Mouse (Mus musculus): Measurements from ENCODE around the gene Phlpp1. TPM values are rescaled to one million over a fixed set of nuclear protein-coding genes. Genes with fewer than 3 reads are reported as not detected.

Gene Phlpp1
- polyA plus RNA-seq, 1 experiment, result not detected

GRCm38 (mm10) chr1:106273801-106274200, 102.2 kb downstream of the Phlpp1 start:
- Histone ChIP-seq H3K4me1 (ENCODE audit: control insufficient read depth, insufficient read depth, low read length) (peaks cover 8% of the 10 kb centered on the region; the same call in 1 of the 2 replicates), H3K27ac (ENCODE audit: insufficient read depth, low read depth, low read length) (no peak overlapping the region), H3K4me3 (ENCODE audit: insufficient read depth, low read depth, low read length) (no peak overlapping the region)
- 92% methylated on average over 6 of the region's 6 CpGs for WGBS
- TF ChIP-seq CTCF (IDR thresholded peaks at IDR 0.05; ENCODE audit: insufficient read depth, low read depth, low read length) (no peak), POLR2A (IDR thresholded peaks at IDR 0.05; ENCODE audit: insufficient read depth, low read depth, low read length) (no peak)

GRCm38 (mm10) chr1:106274561-106275001, 103.0 kb downstream of the Phlpp1 start:
- Histone ChIP-seq H3K27ac (ENCODE audit: insufficient read depth, low read depth, low read length) (no peak overlapping the region), H3K4me1 (ENCODE audit: control insufficient read depth, insufficient read depth, low read length) (peaks cover 8% of the 10 kb centered on the region; the same call in 1 of the 2 replicates), H3K4me3 (ENCODE audit: insufficient read depth, low read depth, low read length) (no peak overlapping the region)
- no peak for TF ChIP-seq POLR2A (IDR thresholded peaks at IDR 0.05; ENCODE audit: insufficient read depth, low read depth, low read length)
- no peak for TF ChIP-seq CTCF (IDR thresholded peaks at IDR 0.05; ENCODE audit: insufficient read depth, low read depth, low read length)
- 25% methylated on average over 10 of the region's 10 CpGs for WGBS

GRCm38 (mm10) chr1:106275142-106275541, 103.6 kb downstream of the Phlpp1 start:
- H3K27ac ChIP-seq (ENCODE audit: insufficient read depth, low read depth, low read length), result no peak overlapping the region

GRCm38 (mm10) chr1:106275731-106276130, 104.2 kb downstream of the Phlpp1 start:
- no peak overlapping the region for H3K27ac ChIP-seq (ENCODE audit: insufficient read depth, low read depth, low read length)
- WGBS, result 85% methylated on average over 7 of the region's 7 CpGs
- TF ChIP-seq POLR2A (IDR thresholded peaks at IDR 0.05; ENCODE audit: insufficient read depth, low read depth, low read length) (no peak), CTCF (IDR thresholded peaks at IDR 0.05; ENCODE audit: insufficient read depth, low read depth, low read length) (no peak)
- H3K4me3 ChIP-seq (ENCODE audit: insufficient read depth, low read depth, low read length), result no peak overlapping the region
- peaks cover 8% of the 10 kb centered on the region; the same call in 1 of the 2 replicates for H3K4me1 ChIP-seq (ENCODE audit: control insufficient read depth, insufficient read depth, low read length)

More at GRCm38 (mm10) chr1:106275142-106275541, 103.6 kb downstream of the Phlpp1 start:
- Histone ChIP-seq H3K4me3 (ENCODE audit: insufficient read depth, low read depth, low read length) (no peak overlapping the region), H3K4me1 (ENCODE audit: control insufficient read depth, insufficient read depth, low read length) (peaks cover 8% of the 10 kb centered on the region; the same call in 1 of the 2 replicates)
- 72% methylated on average over 4 of the region's 4 CpGs for WGBS
- TF ChIP-seq POLR2A (IDR thresholded peaks at IDR 0.05; ENCODE audit: insufficient read depth, low read depth, low read length) (no peak), CTCF (IDR thresholded peaks at IDR 0.05; ENCODE audit: insufficient read depth, low read depth, low read length) (no peak)

- Histone ChIP-seq H3K4me1 (ENCODE audit: control insufficient read depth, insufficient read depth, low read length) (peaks cover 8% of the 10 kb centered on the region; the same call in 1 of the 2 replicates), H3K27ac (ENCODE audit: insufficient read depth, low read depth, low read length) (no peak overlapping the region), H3K4me3 (ENCODE audit: insufficient read depth, low read depth, low read length) (no peak overlapping the region)
- TF ChIP-seq POLR2A (IDR thresholded peaks at IDR 0.05; ENCODE audit: insufficient read depth, low read depth, low read length), result no peak
- no peak for TF ChIP-seq CTCF (IDR thresholded peaks at IDR 0.05; ENCODE audit: insufficient read depth, low read depth, low read length)
- WGBS, result 75% methylated on average over 1 of the region's 1 CpGs
Observed at GRCm38 (mm10) chr1:106276824-106277223, 105.3 kb downstream of the Phlpp1 start.

GRCm38 (mm10) chr1:106277286-106277685, 105.7 kb downstream of the Phlpp1 start:
- peaks cover 8% of the 10 kb centered on the region; the same call in 1 of the 2 replicates for H3K4me1 ChIP-seq (ENCODE audit: control insufficient read depth, insufficient read depth, low read length)
- WGBS, result 71% methylated on average over 4 of the region's 4 CpGs
- H3K4me3 ChIP-seq (ENCODE audit: insufficient read depth, low read depth, low read length), result no peak overlapping the region
- no peak overlapping the region for H3K27ac ChIP-seq (ENCODE audit: insufficient read depth, low read depth, low read length)
- no peak for TF ChIP-seq POLR2A (IDR thresholded peaks at IDR 0.05; ENCODE audit: insufficient read depth, low read depth, low read length)
- no peak for TF ChIP-seq CTCF (IDR thresholded peaks at IDR 0.05; ENCODE audit: insufficient read depth, low read depth, low read length)

- 84% methylated on average over 5 of the region's 5 CpGs for WGBS
- H3K4me1 ChIP-seq (ENCODE audit: control insufficient read depth, insufficient read depth, low read length), result peaks cover 8% of the 10 kb centered on the region; the same call in 1 of the 2 replicates
- H3K27ac ChIP-seq (ENCODE audit: insufficient read depth, low read depth, low read length), result no peak overlapping the region
- no peak overlapping the region for H3K4me3 ChIP-seq (ENCODE audit: insufficient read depth, low read depth, low read length)
- no peak for TF ChIP-seq POLR2A (IDR thresholded peaks at IDR 0.05; ENCODE audit: insufficient read depth, low read depth, low read length)
- no peak for TF ChIP-seq CTCF (IDR thresholded peaks at IDR 0.05; ENCODE audit: insufficient read depth, low read depth, low read length)
Observed at GRCm38 (mm10) chr1:106278552-106279060, 107.1 kb downstream of the Phlpp1 start.

GRCm38 (mm10) chr1:106279404-106280123, 108.0 kb downstream of the Phlpp1 start:
- WGBS, result 72% methylated on average over 2 of the region's 2 CpGs
- Histone ChIP-seq H3K27ac (ENCODE audit: insufficient read depth, low read depth, low read length) (no peak overlapping the region), H3K4me1 (ENCODE audit: control insufficient read depth, insufficient read depth, low read length) (peaks cover 5% of the 10 kb centered on the region; the same call in 1 of the 2 replicates), H3K4me3 (ENCODE audit: insufficient read depth, low read depth, low read length) (no peak overlapping the region)
- no peak for TF ChIP-seq CTCF (IDR thresholded peaks at IDR 0.05; ENCODE audit: insufficient read depth, low read depth, low read length)
- TF ChIP-seq POLR2A (IDR thresholded peaks at IDR 0.05; ENCODE audit: insufficient read depth, low read depth, low read length), result no peak
